Mouse (Mus musculus): ENCODE measurements around the gene Gpr107.

Gene Gpr107

GRCm38 (mm10) chr2:31198621-31199020 lies 46.5 kb downstream of the Gpr107 start:
- in situ Hi-C loops (cut with MboI) = no loop called here

- in situ Hi-C loops (cut with MboI) = no loop called here
These were observed 47.9 kb downstream of the Gpr107 start for GRCm38 (mm10) chr2:31200051-31200450.

- in situ Hi-C loops (cut with MboI) = no loop called here
These were observed 49.7 kb downstream of the Gpr107 start for GRCm38 (mm10) chr2:31201851-31202250.

GRCm38 (mm10) chr2:31202357-31202756 lies 50.2 kb downstream of the Gpr107 start:
- in situ Hi-C loops (cut with MboI) = no loop called here

GRCm38 (mm10) chr2:31202956-31203355 lies 50.8 kb downstream of the Gpr107 start:
- in situ Hi-C loops (cut with MboI) = no loop called here

- in situ Hi-C loops (cut with MboI) = no loop called here
These were observed 52.6 kb downstream of the Gpr107 start for GRCm38 (mm10) chr2:31204677-31205076.

GRCm38 (mm10) chr2:31206211-31206610 lies 54.1 kb downstream of the Gpr107 start:
- in situ Hi-C loops (cut with MboI) = no loop called here

GRCm38 (mm10) chr2:31206882-31207281 lies 54.8 kb downstream of the Gpr107 start:
- in situ Hi-C loops (cut with MboI) = no loop called here

GRCm38 (mm10) chr2:31208544-31209142 lies 56.5 kb downstream of the Gpr107 start:
- in situ Hi-C loops (cut with MboI) = no loop called here

GRCm38 (mm10) chr2:31209525-31209924 lies 57.4 kb downstream of the Gpr107 start:
- in situ Hi-C loops (cut with MboI) = no loop called here

- in situ Hi-C loops (cut with MboI) = no loop called here
These were observed 58.2 kb downstream of the Gpr107 start for GRCm38 (mm10) chr2:31210144-31210847.

GRCm38 (mm10) chr2:31211204-31211603 lies 59.1 kb downstream of the Gpr107 start:
- in situ Hi-C loops (cut with MboI) = no loop called here

- in situ Hi-C loops (cut with MboI) = no loop called here
These were observed 62.2 kb downstream of the Gpr107 start for GRCm38 (mm10) chr2:31214211-31214796.

GRCm38 (mm10) chr2:31218611-31219010 lies 66.5 kb downstream of the Gpr107 start:
- in situ Hi-C loops (cut with MboI) = no loop called here

- in situ Hi-C loops (cut with MboI) = no loop called here
These were observed 67.4 kb downstream of the Gpr107 start for GRCm38 (mm10) chr2:31219470-31219869.

- in situ Hi-C loops (cut with MboI) = no loop called here
These were observed 68.7 kb downstream of the Gpr107 start for GRCm38 (mm10) chr2:31220844-31221243.

GRCm38 (mm10) chr2:31221582-31221981 lies 69.5 kb downstream of the Gpr107 start:
- in situ Hi-C loops (cut with MboI) = no loop called here

- in situ Hi-C loops (cut with MboI) = no loop called here
These were observed 76.7 kb downstream of the Gpr107 start for GRCm38 (mm10) chr2:31228768-31229311.

- in situ Hi-C loops (cut with MboI) = no loop called here
These were observed 87.1 kb downstream of the Gpr107 start for GRCm38 (mm10) chr2:31239203-31239696.

- in situ Hi-C loops (cut with MboI) = no loop called here
These were observed 87.7 kb downstream of the Gpr107 start for GRCm38 (mm10) chr2:31239833-31240232.

GRCm38 (mm10) chr2:31241639-31242038 lies 89.5 kb downstream of the Gpr107 start:
- in situ Hi-C loops (cut with MboI) = no loop called here

GRCm38 (mm10) chr2:31244216-31244615 lies 92.1 kb downstream of the Gpr107 start:
- in situ Hi-C loops (cut with MboI) = no loop called here

GRCm38 (mm10) chr2:31245051-31245450 lies 92.9 kb downstream of the Gpr107 start:
- in situ Hi-C loops (cut with MboI) = no loop called here

Data from mature B cell (primary cell).